9 mouse cellular contexts compared by ENCODE assay signal in genomic region chr10:108524306-108525029, GRCm38 (mm10).
DNase-seq lines count a peak whose midpoint lies in the region; ATAC-seq lines count a peak whose summit lies in the region.
"Had no signal": no experiment of that assay in that cellular context is flagged by ENCODE, and none has a peak within 500 bp of the region (broad histone marks: within the 10 kb centered on the region; RNA-seq: fewer than 3 reads in every experiment).

No protein-coding gene starts in this region.

- ATAC-seq in frontal cortex, adult (ENCODE audit: low TSS enrichment), result peak; percentile 33; the same call in 1 of the 2 replicates
- peak; percentile 69; the same call in 1 of the 2 replicates for ATAC-seq in hindbrain, embryonic 15.5 days (ENCODE audit: low FRiP score, low read depth)
- ATAC-seq: intestine, embryonic 15.5 days had no signal

- 0 out of 2 replicates have a peak, but pooled peaks cover 5% of the 10 kb centered on the region for H3K4me1 ChIP-seq in hindbrain, embryonic 15.5 days (replicated peaks)
- H3K4me1 ChIP-seq: intestine, embryonic 15.5 days had no signal

- DNase-seq in frontal cortex, postnatal 14 days (ENCODE audit: low spot score in 2 of 2), result no peak
- peak; percentile 60 for DNase-seq in 3T3-L1 (ENCODE audit: low read depth, low spot score)
- peak; percentile 25 for DNase-seq in embryo, embryonic 10 days (ENCODE audit: low spot score)
- DNase-seq in gastrocnemius, postnatal 36 days, result no peak
- no peak for DNase-seq in right cerebral cortex, adult 18-20 months
- no peak for DNase-seq in left cerebral cortex, adult 8-10 months (ENCODE audit: low spot score in 2 of 2)

- H3K4me2 ChIP-seq in hindbrain, embryonic 15.5 days, result no peak overlapping the region
- H3K4me2 ChIP-seq: intestine, embryonic 15.5 days had no signal

- no peaks in the 10 kb centered on the region for H3K36me3 ChIP-seq in hindbrain, embryonic 15.5 days
- H3K36me3 ChIP-seq: intestine, embryonic 15.5 days had no signal

- WGBS in hindbrain, embryonic 15.5 days, result 45% methylated on average over 6 of the region's 6 CpGs

- intact Hi-C loops in gastrocnemius, postnatal 36 days (cut with DNase I), result no loop called here

- no peaks in the 10 kb centered on the region for H3K27me3 ChIP-seq in hindbrain, embryonic 15.5 days
- H3K27me3 ChIP-seq: intestine, embryonic 15.5 days had no signal

- H3K27ac ChIP-seq in hindbrain, embryonic 15.5 days (replicated peaks), result peak overlapping the region; percentile 42; the same call in 1 of the 2 replicates
- H3K27ac ChIP-seq: intestine, embryonic 15.5 days had no signal

- H3K9ac ChIP-seq in hindbrain, embryonic 15.5 days, result no peak overlapping the region
- H3K9ac ChIP-seq: intestine, embryonic 15.5 days had no signal

- no peaks in the 10 kb centered on the region for H3K9me3 ChIP-seq in hindbrain, embryonic 15.5 days
- H3K9me3 ChIP-seq: intestine, embryonic 15.5 days had no signal

- H3K4me3 ChIP-seq in hindbrain, embryonic 15.5 days, result no peak overlapping the region
- H3K4me3 ChIP-seq: intestine, embryonic 15.5 days had no signal

Comparison
In these comparisons a context has a peak if more than half of its experiments do, and no peak if none do; other contexts are left out.
1. DNase-seq: peak in 3T3-L1 (single experiment) and embryo, embryonic 10 days (single experiment); none in frontal cortex, postnatal 14 days (0 of 2), gastrocnemius, postnatal 36 days (0 of 2), right cerebral cortex, adult 18-20 months (single experiment) and left cerebral cortex, adult 8-10 months (0 of 2).